8 mouse cellular contexts compared by ENCODE assay signal in the genomic region with DNA sequence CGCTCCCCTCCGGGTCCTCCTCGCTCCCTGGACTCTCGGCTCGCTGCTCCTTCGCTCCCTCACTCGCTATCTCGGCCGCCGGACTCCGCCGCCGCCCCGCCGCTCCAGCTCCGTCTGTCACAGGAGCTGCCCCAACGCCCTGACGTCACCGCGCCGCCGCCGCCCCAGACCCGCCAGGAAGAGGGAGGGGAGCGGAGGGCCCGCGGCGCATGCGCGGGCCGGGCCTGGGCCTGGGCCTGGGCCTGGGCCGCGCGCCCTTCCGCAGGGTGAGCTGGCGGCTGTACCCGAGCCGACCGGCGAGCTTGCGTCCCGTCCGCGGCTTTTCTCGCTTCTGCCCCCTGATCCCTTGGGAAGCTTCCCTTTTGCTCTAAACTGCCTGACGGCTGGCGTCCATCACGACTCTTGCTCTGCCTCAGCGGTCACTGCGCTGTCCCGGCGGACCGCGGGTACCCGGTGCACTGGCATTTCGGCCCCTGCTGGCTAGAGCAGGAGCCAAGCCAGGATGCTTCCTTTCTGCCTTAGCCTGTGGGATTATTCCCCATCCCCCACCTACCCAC. TPM values are rescaled to one million over a fixed set of nuclear protein-coding genes. Genes with fewer than 3 reads are reported as not detected.
DNase-seq lines count a peak whose midpoint lies in the region; ATAC-seq and TF ChIP-seq lines count a peak whose summit lies in the region.

A gene (minus strand): TSS at position 436 of the 557 bp plus-strand sequence.

- DNase-seq in B cell, adult 2 months = peak; percentile 96 to 97
- peak; percentile 97 for DNase-seq in brain, adult 2 months (ENCODE audit: low read depth, low spot score)
- DNase-seq in liver, adult 2 months (ENCODE audit: extremely low read depth, low read depth, low spot score) = peak; percentile 58
- DNase-seq in splenic B cell, adult 2 months (ENCODE audit: low read depth, low spot score) = peak; percentile 96

- H3K9me3 ChIP-seq in heart, embryonic 11.5 days (replicated peaks; ENCODE audit: control insufficient read depth, low read length) = no peaks in the 10 kb centered on the region
- H3K9me3 ChIP-seq in kidney, embryonic 16.5 days (ENCODE audit: low read length) = no peaks in the 10 kb centered on the region

- peak within 1 kb of the TSS; percentile 100 for H3K9ac ChIP-seq in heart, embryonic 11.5 days (ENCODE audit: low read depth, low read length)
- peak within 1 kb of the TSS; percentile 99 for H3K9ac ChIP-seq in kidney, embryonic 16.5 days (replicated peaks; ENCODE audit: low read length)
- H3K9ac ChIP-seq in liver, adult 2 months (ENCODE audit: low read depth, low read length) = peak within 1 kb of the TSS; percentile 95

- H3K27ac ChIP-seq in heart, embryonic 11.5 days (ENCODE audit: low read depth, low read length) = peak within 1 kb of the TSS; percentile 98
- peak within 1 kb of the TSS; percentile 99 for H3K27ac ChIP-seq in kidney, embryonic 16.5 days (ENCODE audit: low read length)
- peak within 1 kb of the TSS; percentile 98 for H3K27ac ChIP-seq in liver, adult 2 months (replicated peaks; ENCODE audit: insufficient read depth, low read depth, low read length)

- WGBS in heart, embryonic 11.5 days (ENCODE audit: insufficient replicate concordance) = under 1% methylated on average over 48 of the region's 56 CpGs
- WGBS in kidney, embryonic 16.5 days = 1% methylated on average over 44 of the region's 56 CpGs
- WGBS in liver, adult 2 months = 0% methylated on average over 54 of the region's 56 CpGs

- TF ChIP-seq CTCF in liver, adult 2 months (IDR thresholded peaks at IDR 0.05; ENCODE audit: low read depth, low read length) = peak; percentile 50

- peak within 1 kb of the TSS; percentile 99 for H3K4me3 ChIP-seq in heart, embryonic 11.5 days (ENCODE audit: low read depth, low read length)
- peak within 1 kb of the TSS; percentile 100 for H3K4me3 ChIP-seq in kidney, embryonic 16.5 days (ENCODE audit: low read length)
- peak within 1 kb of the TSS; percentile 74 for H3K4me3 ChIP-seq in liver, adult 2 months (ENCODE audit: insufficient read depth, low read depth, low read length)
- H3K4me3 ChIP-seq in myocyte = peak within 1 kb of the TSS; percentile 87

- H3K79me2 ChIP-seq in liver, adult 2 months (ENCODE audit: control insufficient read depth, insufficient read depth, low read length) = peaks cover 23% of the 10 kb centered on the region; the same call in 1 of the 2 replicates
- peaks cover 43% of the 10 kb centered on the region for H3K79me2 ChIP-seq in myocyte (ENCODE audit: control insufficient read depth, insufficient read depth)

- H3K4me2 ChIP-seq in heart, embryonic 11.5 days = peak within 1 kb of the TSS; percentile 89
- H3K4me2 ChIP-seq in kidney, embryonic 16.5 days (replicated peaks; ENCODE audit: low read depth, low read length) = peak within 1 kb of the TSS; percentile 82
- peak within 1 kb of the TSS; percentile 89 for H3K4me2 ChIP-seq in myocyte (ENCODE audit: low read depth)

- H3ac ChIP-seq in myocyte (ENCODE audit: control insufficient read depth, insufficient read length) = peak within 1 kb of the TSS; percentile 100

- no peaks in the 10 kb centered on the region for H3K27me3 ChIP-seq in heart, embryonic 11.5 days (ENCODE audit: control insufficient read depth, insufficient read depth, low read length)
- H3K27me3 ChIP-seq in kidney, embryonic 16.5 days (ENCODE audit: insufficient read depth, low read length) = no peaks in the 10 kb centered on the region
- no peaks in the 10 kb centered on the region for H3K27me3 ChIP-seq in liver, adult 2 months (ENCODE audit: control insufficient read depth, insufficient read depth, low read length)
- no peaks in the 10 kb centered on the region for H3K27me3 ChIP-seq in myocyte (ENCODE audit: control insufficient read depth, insufficient read depth, insufficient read length)
- no peaks in the 10 kb centered on the region for H3K27me3 ChIP-seq in splenic B cell, adult 2 months (ENCODE audit: control insufficient read depth, insufficient read depth, low read length, poor library complexity, severe bottlenecking)

- peaks cover 21% of the 10 kb centered on the region for H3K4me1 ChIP-seq in heart, embryonic 11.5 days (ENCODE audit: control insufficient read depth, insufficient read depth, low read length)
- peaks cover 29% of the 10 kb centered on the region for H3K4me1 ChIP-seq in kidney, embryonic 16.5 days (ENCODE audit: insufficient read depth, low read length)
- H3K4me1 ChIP-seq in liver, adult 2 months (ENCODE audit: control insufficient read depth, insufficient read depth, low read length) = peaks cover 12% of the 10 kb centered on the region

- ATAC-seq in erythroblast, adult 5-6 weeks (replicated peaks; ENCODE audit: low FRiP score, poor library complexity, severe bottlenecking) = peak; percentile 90
- peak; percentile 98 for ATAC-seq in heart, embryonic 11.5 days (replicated peaks; ENCODE audit: insufficient number of reproducible peaks, low FRiP score, low TSS enrichment)
- peak; percentile 99 for ATAC-seq in kidney, embryonic 16.5 days (ENCODE audit: low FRiP score, low TSS enrichment)

- no peaks in the 10 kb centered on the region for H3K36me3 ChIP-seq in heart, embryonic 11.5 days (ENCODE audit: control insufficient read depth, insufficient read depth, low read length)
- H3K36me3 ChIP-seq in kidney, embryonic 16.5 days (ENCODE audit: insufficient read depth, low read length) = no peaks in the 10 kb centered on the region
- H3K36me3 ChIP-seq in liver, adult 2 months (ENCODE audit: control insufficient read depth, insufficient read depth, low read length) = no peaks in the 10 kb centered on the region
- H3K36me3 ChIP-seq in myocyte (ENCODE audit: control insufficient read depth, insufficient read depth) = no peaks in the 10 kb centered on the region
- no peaks in the 10 kb centered on the region for H3K36me3 ChIP-seq in splenic B cell, adult 2 months (ENCODE audit: control insufficient read depth, insufficient read depth, low read length, poor library complexity, severe bottlenecking)

- peak; percentile 91 for TF ChIP-seq POLR2A in liver, adult 2 months (IDR thresholded peaks at IDR 0.05; ENCODE audit: extremely low read depth, insufficient read depth, low read length)
- TF ChIP-seq POLR2A in myocyte (IDR thresholded peaks at IDR 0.05; ENCODE audit: insufficient read length, low read depth) = peak; percentile 98

TF ChIP-seq in myocyte, 11 proteins besides CTCF, POLR2A, EP300 and RAD21:
- TF ChIP-seq MYOD1 (IDR thresholded peaks at IDR 0.05; ENCODE audit: control insufficient read depth in 1 of 3, insufficient read length in 2 of 3, low read depth in 2 of 3) (no peak), E2F4 (IDR thresholded peaks at IDR 0.05; ENCODE audit: insufficient read depth) (no peak), POLR2AphosphoS2 (IDR thresholded peaks at IDR 0.05; ENCODE audit: insufficient read length, low read depth) (peak; percentile 91), MAX (IDR thresholded peaks at IDR 0.05; ENCODE audit: low read depth) (no peak), REST (IDR thresholded peaks at IDR 0.05; ENCODE audit: insufficient read depth, insufficient read length) (no peak), MYOG (IDR thresholded peaks at IDR 0.05; ENCODE audit: control insufficient read depth in 1 of 3, insufficient read depth in 1 of 3, insufficient read length in 2 of 3, low read depth in 2 of 3) (peak in 1 of 3 experiments; percentile 1), SRF (IDR thresholded peaks at IDR 0.05; ENCODE audit: control insufficient read depth, insufficient read length, low read depth) (no peak)

RNA-seq across cellular contexts. Expression of the gene that starts here (rescaled TPM):
- total RNA-seq in erythroblast, adult 5-6 weeks (2015; ENCODE audit: low replicate concordance) = 67.9 and 70.7 TPM in 2 replicates
- 95.6 and 112 TPM in 2 replicates for total RNA-seq in erythroblast, adult 5-6 weeks (2017; ENCODE audit: low replicate concordance)
- 73.7 and 79.6 TPM in 2 replicates for polyA plus RNA-seq in heart, embryonic 11.5 days (2014; fragmentation: Nextera tagmentation; extraction: Ambion mirVana)
- polyA plus RNA-seq in kidney, embryonic 16.5 days (2015; fragmentation: Nextera tagmentation; extraction: Ambion mirVana) = 34.4 and 36.9 TPM in 2 replicates
- 37.2 and 40.6 TPM in 2 replicates for total RNA-seq in liver, adult 2 months (2014; rRNA removed)
- 8.1 and 8.9 TPM in 2 replicates for polyA plus RNA-seq in liver, adult 2 months (2012; rRNA removed)
- 32.6 TPM for polyA plus RNA-seq in myocyte (2012; fragmentation: generic; extraction: Trizol)

Comparison
In these comparisons a context has a peak if more than half of its experiments do, and no peak if none do; other contexts are left out.
1. Peak in every context shown above with its lines: DNase-seq, ATAC-seq, H3K4me3 ChIP-seq and H3K27ac ChIP-seq.